ENCODE assay signal across 8 mouse cellular contexts in genomic region chr1:167466765-167467426, GRCm38 (mm10). TPM values are rescaled to one million over a fixed set of nuclear protein-coding genes. Genes with fewer than 3 reads are reported as not detected.
DNase-seq lines count a peak whose midpoint lies in the region; ATAC-seq and TF ChIP-seq lines count a peak whose summit lies in the region.

Lrrc52 (minus strand) TSS chr1:167466780.

- no peaks in the 10 kb centered on the region for H3K36me3 ChIP-seq in midbrain, embryonic 14.5 days (ENCODE audit: control insufficient read depth, insufficient read depth, low read length)
- H3K36me3 ChIP-seq in midbrain, embryonic 15.5 days (replicated peaks), result no peaks in the 10 kb centered on the region
- no peaks in the 10 kb centered on the region for H3K36me3 ChIP-seq in midbrain, postnatal 0 days (ENCODE audit: insufficient read depth, low read length)
- H3K36me3 ChIP-seq in intestine, embryonic 16.5 days (ENCODE audit: control insufficient read depth, insufficient read depth, low read length), result no peaks in the 10 kb centered on the region

- ATAC-seq in midbrain, embryonic 14.5 days (ENCODE audit: low FRiP score, low TSS enrichment), result no peak
- ATAC-seq in midbrain, embryonic 15.5 days (replicated peaks), result no peak
- no peak for ATAC-seq in midbrain, postnatal 0 days (ENCODE audit: low FRiP score)
- ATAC-seq in intestine, embryonic 16.5 days, result no peak

- DNase-seq in midbrain, embryonic 14.5 days, result peak; percentile 71
- DNase-seq in gastrocnemius, postnatal 10 days, result peak; percentile 68
- DNase-seq in kidney, postnatal 25 days, result peak; percentile 83 to 92
- DNase-seq in midbrain, postnatal 0 days (ENCODE audit: low spot score), result peak; percentile 83
- DNase-seq in embryo, embryonic 9.5 days (ENCODE audit: extremely low spot score), result no peak

- no peak within 1 kb of the TSS for H3K27ac ChIP-seq in midbrain, embryonic 14.5 days (replicated peaks; ENCODE audit: low read depth, low read length)
- H3K27ac ChIP-seq in midbrain, embryonic 15.5 days, result no peak within 1 kb of the TSS
- H3K27ac ChIP-seq in brown adipose tissue, adult 24 weeks (replicated peaks; ENCODE audit: low read depth, low read length), result peak within 1 kb of the TSS; percentile 42
- H3K27ac ChIP-seq in midbrain, postnatal 0 days (ENCODE audit: low read depth, low read length), result no peak within 1 kb of the TSS
- no peak within 1 kb of the TSS for H3K27ac ChIP-seq in intestine, embryonic 16.5 days (ENCODE audit: low read length)

- no peak within 1 kb of the TSS for H3K9ac ChIP-seq in midbrain, embryonic 14.5 days (replicated peaks; ENCODE audit: low read length)
- no peak within 1 kb of the TSS for H3K9ac ChIP-seq in midbrain, embryonic 15.5 days
- no peak within 1 kb of the TSS for H3K9ac ChIP-seq in midbrain, postnatal 0 days (replicated peaks; ENCODE audit: low read length, poor library complexity, severe bottlenecking)
- H3K9ac ChIP-seq in intestine, embryonic 16.5 days (ENCODE audit: low read depth, low read length), result no peak within 1 kb of the TSS

- no peak for TF ChIP-seq CTCF in midbrain, postnatal 0 days (IDR thresholded peaks at IDR 0.05)

- 40% methylated on average over 9 of the region's 9 CpGs for WGBS in midbrain, embryonic 14.5 days
- WGBS in midbrain, embryonic 15.5 days, result 32% methylated on average over 9 of the region's 9 CpGs
- WGBS in midbrain, postnatal 0 days, result 35% methylated on average over 9 of the region's 9 CpGs
- WGBS in intestine, embryonic 16.5 days, result 28% methylated on average over 9 of the region's 9 CpGs

- H3K4me2 ChIP-seq in midbrain, embryonic 14.5 days (ENCODE audit: low read length), result no peak within 1 kb of the TSS
- H3K4me2 ChIP-seq in midbrain, embryonic 15.5 days, result no peak within 1 kb of the TSS
- no peak within 1 kb of the TSS for H3K4me2 ChIP-seq in midbrain, postnatal 0 days (ENCODE audit: low read depth, low read length, poor library complexity, severe bottlenecking)
- H3K4me2 ChIP-seq in intestine, embryonic 16.5 days (ENCODE audit: low read depth, low read length), result no peak within 1 kb of the TSS

- no peaks in the 10 kb centered on the region for H3K9me3 ChIP-seq in midbrain, embryonic 14.5 days (ENCODE audit: control insufficient read depth, low read length)
- H3K9me3 ChIP-seq in midbrain, embryonic 15.5 days, result no peaks in the 10 kb centered on the region
- no peaks in the 10 kb centered on the region for H3K9me3 ChIP-seq in midbrain, postnatal 0 days (ENCODE audit: low read length)
- H3K9me3 ChIP-seq in intestine, embryonic 16.5 days (ENCODE audit: control insufficient read depth, low read length), result no peaks in the 10 kb centered on the region

- H3K4me3 ChIP-seq in midbrain, embryonic 14.5 days (replicated peaks; ENCODE audit: low read depth, low read length), result no peak within 1 kb of the TSS
- no peak within 1 kb of the TSS for H3K4me3 ChIP-seq in midbrain, embryonic 15.5 days
- H3K4me3 ChIP-seq in brown adipose tissue, adult 24 weeks (ENCODE audit: insufficient read depth, low read depth, low read length), result no peak within 1 kb of the TSS
- no peak within 1 kb of the TSS for H3K4me3 ChIP-seq in midbrain, postnatal 0 days (ENCODE audit: low read depth, low read length)
- no peak within 1 kb of the TSS for H3K4me3 ChIP-seq in intestine, embryonic 16.5 days (ENCODE audit: low read length)

- H3K27me3 ChIP-seq in midbrain, embryonic 14.5 days (ENCODE audit: control insufficient read depth, insufficient read depth, low read length), result no peaks in the 10 kb centered on the region
- H3K27me3 ChIP-seq in midbrain, embryonic 15.5 days (replicated peaks), result no peaks in the 10 kb centered on the region
- no peaks in the 10 kb centered on the region for H3K27me3 ChIP-seq in midbrain, postnatal 0 days (ENCODE audit: insufficient read depth, low read length)
- no peaks in the 10 kb centered on the region for H3K27me3 ChIP-seq in intestine, embryonic 16.5 days (replicated peaks; ENCODE audit: control insufficient read depth, insufficient read depth, low read length)

- no peaks in the 10 kb centered on the region for H3K4me1 ChIP-seq in midbrain, embryonic 14.5 days (ENCODE audit: control insufficient read depth, insufficient read depth, low read length)
- H3K4me1 ChIP-seq in midbrain, embryonic 15.5 days, result no peaks in the 10 kb centered on the region
- H3K4me1 ChIP-seq in brown adipose tissue, adult 24 weeks (ENCODE audit: control insufficient read depth, insufficient read depth, insufficient read length, low read length), result peaks cover 5% of the 10 kb centered on the region
- H3K4me1 ChIP-seq in midbrain, postnatal 0 days (ENCODE audit: insufficient read depth, low read length), result no peaks in the 10 kb centered on the region
- H3K4me1 ChIP-seq in intestine, embryonic 16.5 days (ENCODE audit: control insufficient read depth, insufficient read depth, low read length), result no peaks in the 10 kb centered on the region

RNA-seq across cellular contexts. Expression of gene Lrrc52, which starts in this region (rescaled TPM):
- not detected in 2 replicates for polyA plus RNA-seq in midbrain, embryonic 14.5 days (2014; fragmentation: Nextera tagmentation; extraction: Ambion mirVana)
- not detected in 2 replicates for polyA plus RNA-seq in midbrain, embryonic 15.5 days (2015; fragmentation: Nextera tagmentation; extraction: Ambion mirVana)
- not detected in 2 replicates for polyA plus RNA-seq in brown adipose tissue, adult 24 weeks (2012; ENCODE audit: insufficient read depth, insufficient read length, missing spikeins)
- under 1 TPM; 0.21 to 0.23 TPM for total RNA-seq in gastrocnemius, postnatal 10 days (2021)
- not detected in 2 replicates for total RNA-seq in midbrain, postnatal 0 days (2014; rRNA removed)
- 0.15 TPM in 1 of 2 replicates, not detected in the other for polyA plus RNA-seq in midbrain, postnatal 0 days (2015; fragmentation: Nextera tagmentation; extraction: Ambion mirVana)
- 0.15 TPM in 1 of 2 replicates, not detected in the other for polyA plus RNA-seq in intestine, embryonic 16.5 days (2015; fragmentation: Nextera tagmentation; extraction: Ambion mirVana)

Comparison
In these comparisons a context has a peak if more than half of its experiments do, and no peak if none do; other contexts are left out.
1. Peak in DNase-seq in midbrain, embryonic 14.5 days; RNA of the gene not detected or under 1 TPM.
2. Peak in DNase-seq in gastrocnemius, postnatal 10 days; RNA of the gene not detected or under 1 TPM.
3. Peak in DNase-seq in midbrain, postnatal 0 days; RNA of the gene not detected or under 1 TPM.